In genomic region chr7:119041502-119041901, GRCm38 (mm10) we compare ENCODE assay signal across 16 mouse cellular contexts.
"Had no signal": no experiment of that assay in that cellular context is flagged by ENCODE, and none has a peak within 500 bp of the region (broad histone marks: within the 10 kb centered on the region; RNA-seq: fewer than 3 reads in every experiment).

No protein-coding gene starts in this region.

- H3K4me3 ChIP-seq: neural tube, embryonic 13.5 days; neural tube, embryonic 15.5 days; stomach, embryonic 15.5 days had no signal

- H3K4me2 ChIP-seq: neural tube, embryonic 13.5 days; neural tube, embryonic 15.5 days; stomach, embryonic 15.5 days had no signal

- H3K27me3 ChIP-seq: neural tube, embryonic 13.5 days; neural tube, embryonic 15.5 days; stomach, embryonic 15.5 days had no signal

- H3K9me3 ChIP-seq: stomach, embryonic 15.5 days had no signal

- H3K9ac ChIP-seq: neural tube, embryonic 13.5 days; neural tube, embryonic 15.5 days; stomach, embryonic 15.5 days had no signal

- H3K4me1 ChIP-seq: neural tube, embryonic 13.5 days; neural tube, embryonic 15.5 days; stomach, embryonic 15.5 days had no signal

- H3K27ac ChIP-seq: neural tube, embryonic 13.5 days; neural tube, embryonic 15.5 days; stomach, embryonic 15.5 days; stomach, postnatal 0 days had no signal

- DNase-seq: retina, postnatal 1 day; right cerebral cortex, adult 18-20 months; right cerebral cortex, postnatal 14 days; right cerebral cortex, postnatal 25 days; right cerebral cortex, postnatal 4 days; spleen, adult 18-20 months; thymus, adult 18-20 months; thymus, adult 2 months; thymus, postnatal 14 days; thymus, postnatal 25 days; thymus, postnatal 36 days; thymus, postnatal 4 days had no signal

- H3K36me3 ChIP-seq: neural tube, embryonic 13.5 days; neural tube, embryonic 15.5 days; stomach, embryonic 15.5 days had no signal
